Mouse (Mus musculus): ENCODE results near the gene Rela.

DNA sequence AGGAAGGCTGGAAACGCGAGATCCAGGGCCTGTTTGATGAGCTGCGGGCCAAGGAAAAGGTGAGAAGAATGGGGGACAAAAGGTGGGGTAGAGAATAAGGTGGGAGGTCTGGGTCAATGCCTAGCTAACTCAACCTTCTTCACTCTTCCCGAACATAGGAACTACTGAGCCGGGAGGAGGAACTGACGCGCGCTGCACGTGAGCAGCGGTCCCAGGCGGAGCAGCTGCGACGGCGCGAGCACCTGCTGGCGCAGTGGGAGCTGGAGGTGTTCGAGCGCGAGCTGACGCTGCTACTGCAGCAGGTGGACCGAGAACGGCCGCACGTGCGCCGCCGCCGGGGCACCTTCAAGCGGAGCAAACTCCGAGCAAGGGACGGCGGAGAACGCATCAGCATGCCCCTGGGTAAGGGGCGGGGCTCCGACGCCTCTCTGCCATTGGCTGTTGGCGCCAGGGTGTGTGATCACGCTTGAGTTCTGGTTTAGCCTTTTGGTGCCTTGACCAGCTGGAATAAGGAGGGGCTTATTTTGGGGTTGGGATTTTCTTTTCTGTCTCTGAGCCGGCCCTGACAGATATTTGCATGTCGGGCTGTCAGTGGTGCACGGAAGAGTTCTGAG lies 58.7 kb downstream of the Rela start:
- TF ChIP-seq CTCF (IDR thresholded peaks at IDR 0.05; ENCODE audit: low read depth, low read length) (no peak), TAL1 (conservative IDR thresholded peaks at IDR 0.05; ENCODE audit: low read depth, low read length) (no peak), GATA1 (IDR thresholded peaks at IDR 0.05; ENCODE audit: borderline replicate concordance, low read length) (no peak), GATA2 (IDR thresholded peaks at IDR 0.05; ENCODE audit: borderline replicate concordance, low read depth, low read length) (no peak), POLR2AphosphoS5 (IDR thresholded peaks at IDR 0.05; ENCODE audit: insufficient replicate concordance, low read depth, low read length) (no peak)
